Mouse (Mus musculus) CH12.LX (cell line): ENCODE data around the gene Lyz1. TPM values are rescaled to one million over a fixed set of nuclear protein-coding genes. Genes with fewer than 3 reads are reported as not detected.

Source experiments
- DNase-seq: peaks from one replicate; pipeline ENCODE4 v3.0.0-alpha.2; 2013; ENCODE audit errors: extremely low read depth
- H3K27ac ChIP-seq: 2 replicates; pipeline ENCODE4 v1.5.1; 2012; ENCODE audit warnings: low read depth, mild to moderate bottlenecking, control low read depth, moderate library complexity; ENCODE audit not compliant: insufficient read depth
- H3K27me3 ChIP-seq: replicated peaks from 2 replicates; pipeline ENCODE3; 2012; ENCODE audit warnings: inconsistent platforms
- H3K36me3 ChIP-seq, 2 experiments: replicated peaks in 1 of 2; 2 replicates each; pipeline versions ENCODE3 to v1.6.1; 2012; ENCODE audit warnings: inconsistent platforms in 1 of 2, low read length in 1 of 2, mild to moderate bottlenecking in 1 of 2, mixed read lengths in 1 of 2, moderate library complexity in 1 of 2; ENCODE audit not compliant: control insufficient read depth in 1 of 2, insufficient read depth in 1 of 2
- H3K4me1 ChIP-seq, 2 experiments: 2 replicates each; pipeline ENCODE4 v1.6.1; 2012; ENCODE audit warnings: inconsistent platforms in 1 of 2, moderate library complexity in 1 of 2; ENCODE audit not compliant: insufficient read depth in 2 of 2, control insufficient read depth in 1 of 2
- H3K4me2 ChIP-seq: 2 replicates; pipeline ENCODE4 v1.6.1; 2012; ENCODE audit warnings: low read depth, mild to moderate bottlenecking, control low read depth; ENCODE audit not compliant: poor library complexity, insufficient read depth, severe bottlenecking
- H3K4me3 ChIP-seq, 3 experiments: fragments of 150-350 bp in 1 of 3; sonication (generic) in 1 of 3; replicated peaks in 1 of 3; 2 replicates each; pipeline versions ENCODE3 to v1.5.1; 2011 to 2012; ENCODE audit warnings: low read depth in 2 of 3, low read length in 2 of 3, mild to moderate bottlenecking in 2 of 3, moderate library complexity in 2 of 3, control low read depth in 1 of 3, improper control_type of control experiment in 1 of 3, inconsistent platforms in 1 of 3, mixed read lengths in 1 of 3; ENCODE audit not compliant: poor library complexity in 1 of 3
- H3K79me2 ChIP-seq: replicated peaks from 2 replicates; pipeline ENCODE4 v1.6.1; 2012; ENCODE audit warnings: mild to moderate bottlenecking, moderate library complexity; ENCODE audit not compliant: control insufficient read depth, poor library complexity, insufficient read depth, severe bottlenecking; ENCODE audit errors: extremely low read depth
- H3K9ac ChIP-seq: 2 replicates; pipeline ENCODE4 v1.6.1; 2012; ENCODE audit warnings: low read depth, mild to moderate bottlenecking, control low read depth, moderate library complexity; ENCODE audit not compliant: insufficient read depth
- H3K9me3 ChIP-seq: replicated peaks from 2 replicates; pipeline ENCODE3; 2012; ENCODE audit warnings: low read length, inconsistent platforms, mixed read lengths
- BHLHE40 ChIP-seq: IDR thresholded peaks from 2 replicates; pipeline ENCODE4 v1.6.1; 2011; ENCODE audit warnings: mild to moderate bottlenecking, low read depth, low read length, improper control_type of control experiment
- CHD2 ChIP-seq: IDR thresholded peaks from 2 replicates; pipeline ENCODE4 v1.6.1; 2011; ENCODE audit warnings: low read length, improper control_type of control experiment
- E2F4 ChIP-seq: IDR thresholded peaks from 2 replicates; pipeline ENCODE4 v1.6.1; 2011; ENCODE audit warnings: low read depth, low read length, improper control_type of control experiment; ENCODE audit not compliant: insufficient replicate concordance
- GABPA ChIP-seq: IDR thresholded peaks from 2 replicates; pipeline ENCODE4 v1.6.1; 2012; ENCODE audit warnings: low read depth, low read length, improper control_type of control experiment, inconsistent platforms; ENCODE audit not compliant: insufficient replicate concordance
- HCFC1 ChIP-seq: IDR thresholded peaks from 2 replicates; pipeline ENCODE4 v1.6.1; 2012; ENCODE audit warnings: low read depth, mild to moderate bottlenecking, inconsistent platforms, low read length, improper control_type of control experiment
- IRF4 ChIP-seq: IDR thresholded peaks from 2 replicates; pipeline ENCODE4 v1.6.1; 2014; ENCODE audit warnings: low read depth, mild to moderate bottlenecking, inconsistent platforms, low read length, improper control_type of control experiment
- JUN ChIP-seq: IDR thresholded peaks from 2 replicates; pipeline ENCODE4 v1.6.1; 2011; ENCODE audit warnings: low read depth, mild to moderate bottlenecking, low read length, improper control_type of control experiment, moderate library complexity; ENCODE audit not compliant: insufficient read depth
- JUND ChIP-seq: conservative IDR thresholded peaks from 2 replicates; pipeline ENCODE4 v1.6.1; 2011; ENCODE audit warnings: low read depth, low read length, improper control_type of control experiment
- KAT2A ChIP-seq: IDR thresholded peaks from 2 replicates; pipeline ENCODE4 v1.6.1; 2012; ENCODE audit warnings: low read length, improper control_type of control experiment, inconsistent platforms; ENCODE audit not compliant: insufficient replicate concordance
- MAFK ChIP-seq: IDR thresholded peaks from 2 replicates; pipeline ENCODE4 v1.6.1; 2011; ENCODE audit warnings: low read length, improper control_type of control experiment; ENCODE audit not compliant: insufficient replicate concordance
- MAZ ChIP-seq: IDR thresholded peaks from 2 replicates; pipeline ENCODE4 v1.6.1; 2012; ENCODE audit warnings: low read depth, mild to moderate bottlenecking, inconsistent platforms, low read length, improper control_type of control experiment, moderate library complexity
- MXI1 ChIP-seq: IDR thresholded peaks from 2 replicates; pipeline ENCODE4 v1.6.1; 2011; ENCODE audit warnings: mild to moderate bottlenecking, low read depth, low read length, improper control_type of control experiment
- POLR2A ChIP-seq: IDR thresholded peaks from 2 replicates; pipeline ENCODE4 v1.6.1; 2011; ENCODE audit warnings: low read depth, mild to moderate bottlenecking, improper control_type of control experiment, low read length
- POLR2AphosphoS2 ChIP-seq: IDR thresholded peaks from 2 replicates; pipeline ENCODE4 v1.6.1; 2011; ENCODE audit warnings: low read depth, low read length, improper control_type of control experiment
- SIN3A ChIP-seq: IDR thresholded peaks from 2 replicates; pipeline ENCODE4 v1.6.1; 2012; ENCODE audit warnings: low read length, improper control_type of control experiment, inconsistent platforms
- USF2 ChIP-seq: conservative IDR thresholded peaks from 2 replicates; pipeline ENCODE4 v1.6.1; 2011; ENCODE audit warnings: low read depth, low read length, improper control_type of control experiment
- ZC3H11A ChIP-seq: IDR thresholded peaks from 2 replicates; pipeline ENCODE4 v1.6.1; 2012; ENCODE audit warnings: low read depth, mild to moderate bottlenecking, inconsistent platforms, low read length, improper control_type of control experiment
- ZKSCAN1 ChIP-seq: IDR thresholded peaks from 2 replicates; pipeline ENCODE4 v1.6.1; 2012; ENCODE audit warnings: low read depth, inconsistent platforms, low read length, improper control_type of control experiment, borderline replicate concordance
- ZMIZ1 ChIP-seq: IDR thresholded peaks from 2 replicates; pipeline ENCODE4 v1.6.1; 2012; ENCODE audit warnings: low read depth, mild to moderate bottlenecking, inconsistent platforms, low read length, improper control_type of control experiment
- dilution Hi-C: fragments of 300-500 bp; cut with MboI; formaldehyde crosslinking; loops from 2 replicates; pipeline ENCODE4 v1.14.3; 2020; ENCODE audit warnings: low sequenced_read_pairs; ENCODE audit not compliant: extremely low pct_unique_long_range_greater_than_20kb, extremely low pct_ligation_motif_present
- in situ Hi-C: fragments of 300-500 bp; cut with MboI; formaldehyde crosslinking; loops from 3 replicates; pipeline ENCODE4 v1.14.3; 2019; ENCODE audit warnings: low sequenced_read_pairs, low pct_ligation_motif_present, low pct_unique_long_range_greater_than_20kb, mixed read lengths
- polyA plus RNA-seq: library from polyadenylated mRNA; unstranded; fragments of >175 nt; gene quantifications from 2 replicates; pipeline ENCODE4 v1.2.1, GENCODE M21; 2012; ENCODE audit warnings: low read depth; ENCODE audit not compliant: insufficient read length
- total RNA-seq, 2 experiments: library from RNA; depleted of rRNA; stranded (reverse); fragments of 300-350 nt in 1 of 2; fragments of >200 nt in 1 of 2; gene quantifications; 2 replicates each; pipeline ENCODE4 v1.2.3; 2012 to 2014

Lyz1 gene
- total and polyA plus RNA-seq, 3 experiments, result not detected

- no peak for TF ChIP-seq JUND
- no peak for TF ChIP-seq ZMIZ1
- no peak for TF ChIP-seq MAZ
Observed at GRCm38 (mm10) chr10:117312168-117312567, 19.5 kb upstream of the Lyz1 start.

GRCm38 (mm10) chr10:117304371-117304770 lies 11.7 kb upstream of the Lyz1 start:
- TF ChIP-seq GABPA (no peak), JUN (no peak), ZC3H11A (no peak)
- in situ Hi-C loops, result no loop called here
- Histone ChIP-seq H3K4me3 (no peak overlapping the region), H3K9me3 (no peaks in the 10 kb centered on the region), H3K4me1 (no peaks in the 10 kb centered on the region), H3K36me3 (no peaks in the 10 kb centered on the region), H3K9ac (no peak overlapping the region), H3K27ac (no peak overlapping the region), H3K27me3 (no peaks in the 10 kb centered on the region), H3K4me2 (no peak overlapping the region), H3K79me2 (no peaks in the 10 kb centered on the region)
- dilution Hi-C loops, result no loop called here
- DNase-seq, result no peak

More at GRCm38 (mm10) chr10:117312168-117312567, 19.5 kb upstream of the Lyz1 start:
- Histone ChIP-seq H3K4me2 (no peak overlapping the region), H3K9me3 (no peaks in the 10 kb centered on the region), H3K27ac (no peak overlapping the region), H3K27me3 (no peaks in the 10 kb centered on the region), H3K36me3 (no peaks in the 10 kb centered on the region), H3K79me2 (no peaks in the 10 kb centered on the region), H3K9ac (no peak overlapping the region), H3K4me3 (no peak overlapping the region), H3K4me1 (no peaks in the 10 kb centered on the region)
- DNase-seq, result no peak
- dilution Hi-C loops (no loop called here), in situ Hi-C loops (no loop called here)

- in situ Hi-C loops (no loop called here), dilution Hi-C loops (no loop called here)
- Histone ChIP-seq H3K4me1 (no peaks in the 10 kb centered on the region), H3K4me3 (no peak overlapping the region), H3K9ac (no peak overlapping the region), H3K9me3 (no peaks in the 10 kb centered on the region), H3K79me2 (no peaks in the 10 kb centered on the region), H3K27ac (no peak overlapping the region), H3K27me3 (no peaks in the 10 kb centered on the region), H3K4me2 (no peak overlapping the region), H3K36me3 (no peaks in the 10 kb centered on the region)
- no peak for DNase-seq
- no peak for TF ChIP-seq E2F4
- no peak for TF ChIP-seq SIN3A
- no peak for TF ChIP-seq ZMIZ1
- no peak for TF ChIP-seq BHLHE40
- no peak for TF ChIP-seq KAT2A
- TF ChIP-seq POLR2AphosphoS2, result no peak
- TF ChIP-seq MAFK, result no peak
- no peak for TF ChIP-seq USF2
- TF ChIP-seq HCFC1, result no peak
- TF ChIP-seq GABPA, result no peak
- TF ChIP-seq POLR2A, result no peak
- TF ChIP-seq ZKSCAN1, result no peak
- no peak for TF ChIP-seq CHD2
- no peak for TF ChIP-seq JUN
- TF ChIP-seq MXI1, result no peak
- no peak for TF ChIP-seq IRF4
Observed at GRCm38 (mm10) chr10:117301688-117302087, 9.0 kb upstream of the Lyz1 start.
